Mouse (Mus musculus) cerebellum, adult (tissue): ENCODE measurements at regions not wholly inside any gene's neighbourhood (a gene's known extent, or its start where the extent isn't known, plus 50 kb on each side); places are given as distances from the start of the nearest gene placed in this dataset.

Experiments used
- ATAC-seq: cut with Nextera tagmentation; 2 replicates; pipeline ENCODE4 v1.9.2; 2017; ENCODE audit warnings: mild to moderate bottlenecking, moderate library complexity, mixed read lengths; ENCODE audit not compliant: insufficient number of reproducible peaks, low FRiP score, low TSS enrichment

- no peak for ATAC-seq
Observed at GRCm38 (mm10) chr10:109607121-109607520, 596.3 kb upstream of the Syt1 start.

- no peak for ATAC-seq
Observed at GRCm38 (mm10) chr10:109603241-109603640, 592.5 kb upstream of the Syt1 start.

GRCm38 (mm10) chr10:109598604-109599003 is 587.8 kb upstream of the Syt1 start:
- no peak for ATAC-seq

DNA sequence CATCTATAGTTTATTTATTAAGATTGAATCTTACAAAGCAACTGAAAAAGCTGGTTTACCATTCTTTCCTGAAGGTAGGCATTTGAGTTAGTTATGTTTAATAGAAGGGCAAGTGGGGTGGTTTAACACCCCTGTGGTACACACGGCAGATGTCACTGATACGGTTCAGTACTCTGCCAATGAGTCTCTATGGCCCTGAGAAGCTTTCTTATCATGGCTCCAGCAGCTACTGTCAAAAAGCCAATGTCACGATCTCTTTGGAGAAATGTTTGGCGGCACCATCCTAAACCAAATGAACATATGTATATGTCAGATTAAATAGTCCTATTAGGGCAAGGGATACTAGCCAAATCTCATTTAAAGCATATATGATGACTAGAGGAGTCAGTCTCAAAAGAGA is 562.4 kb upstream of the Syt1 start:
- peak; percentile 80 for ATAC-seq

GRCm38 (mm10) chr10:109569798-109570197 is 559.0 kb upstream of the Syt1 start:
- no peak for ATAC-seq

DNA sequence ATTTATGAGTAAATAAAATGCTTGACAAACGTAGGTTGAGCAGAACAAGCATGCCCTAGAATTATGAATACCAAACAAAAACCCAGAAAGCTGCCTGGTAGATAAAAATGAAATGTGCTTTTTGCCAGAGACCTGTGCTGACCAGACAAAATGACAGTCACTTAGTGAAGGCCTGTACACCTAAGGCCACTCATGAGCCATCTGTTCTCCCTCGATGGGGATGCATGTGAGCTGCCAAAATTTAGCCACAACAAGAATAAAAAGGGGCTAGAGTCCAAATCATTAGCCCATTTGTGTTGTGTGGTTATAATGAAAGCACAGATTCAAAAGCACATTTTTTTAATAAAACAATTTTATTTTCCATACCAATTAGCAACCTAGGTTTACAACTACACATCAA is 555.9 kb upstream of the Syt1 start:
- ATAC-seq, result peak; percentile 97

- no peak for ATAC-seq
Observed at GRCm38 (mm10) chr10:109561638-109562037, 550.9 kb upstream of the Syt1 start.

GRCm38 (mm10) chr10:109561094-109561493 is 550.3 kb upstream of the Syt1 start:
- no peak for ATAC-seq

DNA sequence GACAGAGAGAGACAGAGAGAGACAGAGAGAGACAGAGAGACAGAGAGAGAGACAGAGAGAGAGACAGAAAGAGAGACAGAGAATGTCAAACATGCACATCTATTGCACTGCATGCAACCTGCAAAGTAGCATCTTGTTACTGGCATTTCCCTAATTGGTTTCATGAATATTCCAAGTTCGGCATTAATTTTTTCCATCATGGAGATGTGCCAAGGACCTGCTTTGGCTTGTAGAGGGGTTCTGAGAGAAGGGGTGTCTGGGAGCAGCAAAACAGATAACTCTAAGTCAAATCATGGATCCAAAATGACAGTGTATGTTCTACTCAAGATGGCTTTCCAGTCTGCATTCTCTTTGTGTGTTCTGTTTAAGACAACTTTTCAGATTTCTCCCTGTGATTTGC is 532.5 kb upstream of the Syt1 start:
- no peak for ATAC-seq

- ATAC-seq, result no peak
Observed at GRCm38 (mm10) chr10:109540229-109540628, 529.4 kb upstream of the Syt1 start.

- no peak for ATAC-seq
Observed at GRCm38 (mm10) chr10:109528096-109528495, 517.3 kb upstream of the Syt1 start.

- no peak for ATAC-seq
Observed at GRCm38 (mm10) chr10:109521681-109522080, 510.9 kb upstream of the Syt1 start.

- no peak for ATAC-seq
Observed at GRCm38 (mm10) chr10:109517664-109518063, 506.9 kb upstream of the Syt1 start.

DNA sequence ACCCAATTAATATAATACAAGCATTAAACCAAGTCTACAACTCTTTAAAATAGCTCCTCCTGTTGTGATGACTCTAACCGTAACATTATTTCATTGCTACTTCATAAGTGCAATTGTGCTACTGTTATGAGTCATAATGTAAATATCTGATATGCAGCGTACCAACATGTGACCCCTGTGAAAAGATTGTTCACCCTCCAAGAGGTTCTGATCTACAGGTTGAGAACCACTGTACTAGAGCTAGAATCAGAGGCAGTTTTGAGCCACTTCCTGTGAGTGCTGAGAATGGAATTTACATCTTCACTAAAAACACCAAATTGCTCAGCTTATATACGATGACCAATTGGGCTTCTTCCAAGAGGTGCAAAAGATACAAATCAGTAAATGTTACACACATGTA is 504.4 kb upstream of the Syt1 start:
- ATAC-seq, result no peak

GRCm38 (mm10) chr10:109510917-109511715 is 500.3 kb upstream of the Syt1 start:
- ATAC-seq, result peak; percentile 58

DNA sequence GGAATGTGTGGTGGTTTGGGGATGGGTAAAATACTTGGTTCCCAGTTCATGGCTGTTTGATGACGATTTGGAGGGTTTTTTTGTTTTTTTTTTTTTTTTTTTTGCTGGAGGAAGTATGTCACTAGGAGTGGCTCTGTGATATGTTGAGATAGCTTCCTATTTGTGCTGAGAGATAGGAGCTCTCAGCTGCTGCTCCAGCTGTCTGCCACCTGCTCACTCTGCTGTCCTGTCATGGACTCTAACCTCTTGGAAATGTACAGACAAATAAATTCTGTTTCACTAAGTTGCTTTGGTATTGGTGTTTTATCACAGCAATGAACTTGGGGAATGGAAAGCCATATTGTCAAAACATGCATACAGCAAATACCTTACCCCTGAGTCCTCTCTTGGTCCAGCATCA is 497.8 kb upstream of the Syt1 start:
- ATAC-seq, result no peak

DNA sequence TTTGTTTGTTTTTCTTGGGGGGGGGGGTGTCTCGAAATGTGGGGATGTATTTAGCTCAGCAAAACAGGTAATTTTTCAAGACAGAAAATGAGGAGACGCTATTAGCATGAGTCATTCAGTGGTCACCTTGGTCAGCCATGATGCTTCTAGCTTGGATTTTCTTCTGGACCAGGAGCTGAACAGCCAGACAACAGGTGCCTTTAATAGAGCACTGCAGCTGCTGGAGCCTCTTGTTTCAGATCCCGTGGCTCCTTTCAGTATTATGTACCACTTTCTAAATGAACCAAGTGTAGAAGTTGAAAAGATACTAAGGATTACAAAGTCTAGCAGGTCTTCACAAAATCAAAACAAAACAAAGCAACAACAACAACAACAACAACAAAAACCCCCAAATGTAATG is 496.4 kb upstream of the Syt1 start:
- no peak for ATAC-seq

- no peak for ATAC-seq
Observed at GRCm38 (mm10) chr10:109504683-109505082, 493.9 kb upstream of the Syt1 start.

DNA sequence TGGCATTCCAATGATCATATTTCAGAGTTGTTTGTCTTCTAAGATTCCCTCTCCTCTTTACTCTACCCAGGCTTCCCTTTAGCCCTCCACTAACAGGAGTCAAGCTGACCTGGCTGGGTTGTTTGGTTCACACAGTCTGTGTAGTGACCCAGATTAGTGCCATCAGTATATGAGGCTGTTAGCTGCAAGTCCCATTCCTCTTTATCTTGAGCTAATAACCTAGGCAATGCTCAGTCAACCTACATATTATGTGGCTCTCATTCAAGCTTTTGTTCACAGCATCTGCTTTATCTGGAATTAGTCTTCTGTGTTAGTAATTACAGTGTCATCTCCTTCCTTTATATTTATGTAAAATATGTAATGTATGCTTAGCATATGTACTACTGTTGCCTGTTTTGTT is 490.1 kb upstream of the Syt1 start:
- ATAC-seq, result no peak

- no peak for ATAC-seq
Observed at GRCm38 (mm10) chr10:109498301-109498700, 487.5 kb upstream of the Syt1 start.

- ATAC-seq, result peak; percentile 88
Observed at GRCm38 (mm10) chr10:109496161-109496560, 485.4 kb upstream of the Syt1 start.

GRCm38 (mm10) chr10:109490765-109491164 is 480.0 kb upstream of the Syt1 start:
- no peak for ATAC-seq
